Mouse (Mus musculus) kidney, embryonic 15.5 days (tissue): ENCODE results near the gene Frmd4b. TPM values are rescaled to one million over a fixed set of nuclear protein-coding genes. Genes with fewer than 3 reads are reported as not detected.
A peak's percentile ranks its signal among the peaks of the same experiment; 100 is the strongest.

Experiments used
- ATAC-seq: fragments of 200-750 bp; cut with Nextera tagmentation; replicated peaks from 2 replicates; pipeline ENCODE4 v1.8.0; 2017; ENCODE audit warnings: moderate TSS enrichment; ENCODE audit not compliant: low FRiP score
- H3K27ac ChIP-seq: fragments of 300-500 bp; sonication (generic); 2 replicates; pipeline ENCODE4 v1.5.1; 2015; ENCODE audit warnings: mild to moderate bottlenecking, inconsistent platforms
- H3K27me3 ChIP-seq: fragments of 300-500 bp; sonication (generic); 2 replicates; pipeline ENCODE4 v1.6.1; 2015; ENCODE audit warnings: inconsistent platforms
- H3K36me3 ChIP-seq: fragments of 300-500 bp; sonication (generic); 2 replicates; pipeline ENCODE4 v1.6.1; 2015; ENCODE audit warnings: inconsistent platforms
- H3K4me1 ChIP-seq: fragments of 300-500 bp; sonication (generic); 2 replicates; pipeline ENCODE4 v1.6.1; 2015; ENCODE audit warnings: inconsistent platforms
- H3K4me2 ChIP-seq: fragments of 300-500 bp; sonication (generic); 2 replicates; pipeline ENCODE4 v1.6.1; 2015; ENCODE audit warnings: moderate library complexity, mild to moderate bottlenecking, inconsistent platforms
- H3K4me3 ChIP-seq: fragments of 300-500 bp; sonication (generic); replicated peaks from 2 replicates; pipeline ENCODE4 v1.5.1; 2015; ENCODE audit warnings: mild to moderate bottlenecking, inconsistent platforms
- H3K9ac ChIP-seq: fragments of 300-500 bp; sonication (generic); 2 replicates; pipeline ENCODE4 v1.6.1; 2015; ENCODE audit warnings: mild to moderate bottlenecking, inconsistent platforms
- H3K9me3 ChIP-seq: fragments of 300-500 bp; sonication (generic); replicated peaks from 2 replicates; pipeline ENCODE4 v1.6.1; 2016; ENCODE audit warnings: inconsistent platforms
- WGBS: fragments of 180-500 bp; shearing (Covaris S2); methylation state at CpG from one replicate; pipeline ENCODE4 v1.1.7; 2015; ENCODE audit warnings: mixed read lengths; 5-methylcytosine and 5-hydroxymethylcytosine counted together
- polyA plus RNA-seq: library from polyadenylated mRNA; unstranded; fragments of >200 nt; fragmentation: Nextera tagmentation; extraction: Ambion mirVana; gene quantifications from 2 replicates; pipeline ENCODE4 v1.2.1, GENCODE M21; 2015

Frmd4b gene
- polyA plus RNA-seq, 1 experiment from 2014 or later, result 16.2 TPM

DNA sequence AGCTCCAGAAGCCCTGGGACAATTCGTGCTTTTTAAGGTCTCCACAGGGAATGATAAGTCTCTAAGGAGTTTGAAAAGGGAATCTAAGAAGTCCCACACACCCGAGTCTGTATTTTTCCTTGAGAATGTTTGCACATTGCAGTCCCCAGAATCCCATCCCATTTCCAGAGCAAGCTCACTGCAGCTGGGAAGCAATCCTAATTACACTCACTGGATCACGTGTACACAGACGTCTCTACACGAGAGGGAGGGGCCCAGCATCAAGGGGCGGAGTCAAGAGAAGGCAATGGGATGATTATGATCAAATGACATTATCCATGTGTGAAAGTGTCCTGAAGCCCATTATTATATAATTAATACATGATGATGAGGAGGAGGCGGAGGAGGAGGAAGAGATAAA is 128.5 kb downstream of the Frmd4b start:
- Histone ChIP-seq H3K27ac (no peak overlapping the region), H3K36me3 (no peaks in the 10 kb centered on the region), H3K4me3 (no peak overlapping the region), H3K4me2 (peak overlapping the region; percentile 95; the same call in 1 of the 2 replicates), H3K9ac (no peak overlapping the region), H3K27me3 (peaks cover 38% of the 10 kb centered on the region), H3K9me3 (no peaks in the 10 kb centered on the region), H3K4me1 (peaks cover 21% of the 10 kb centered on the region)
- no peak for ATAC-seq
- WGBS, result 30% methylated on average over 7 of the region's 7 CpGs

DNA sequence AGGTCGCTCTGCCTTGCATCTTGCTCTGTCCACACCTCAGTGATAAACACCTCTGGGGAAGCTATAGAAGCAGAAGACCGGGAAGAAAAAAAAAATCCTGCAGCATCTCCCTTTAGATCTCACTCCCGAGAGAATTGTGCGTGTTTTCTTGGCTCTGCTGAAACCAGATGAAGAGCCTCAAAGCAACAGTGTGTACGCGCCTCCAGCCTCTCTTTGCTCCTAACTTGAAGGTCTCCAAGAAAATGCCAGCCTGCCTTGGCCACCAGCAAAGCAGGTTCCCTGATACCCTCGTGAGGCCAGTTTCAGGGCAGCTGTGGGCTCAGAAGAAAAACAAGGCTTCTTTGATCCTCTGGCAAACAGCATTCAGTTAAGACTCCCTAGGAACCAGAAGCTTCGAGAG is 129.1 kb downstream of the Frmd4b start:
- 23% methylated on average over 8 of the region's 8 CpGs for WGBS
- no peak for ATAC-seq
- no peak overlapping the region; the same call in 1 of the 2 replicates for H3K9ac ChIP-seq

DNA sequence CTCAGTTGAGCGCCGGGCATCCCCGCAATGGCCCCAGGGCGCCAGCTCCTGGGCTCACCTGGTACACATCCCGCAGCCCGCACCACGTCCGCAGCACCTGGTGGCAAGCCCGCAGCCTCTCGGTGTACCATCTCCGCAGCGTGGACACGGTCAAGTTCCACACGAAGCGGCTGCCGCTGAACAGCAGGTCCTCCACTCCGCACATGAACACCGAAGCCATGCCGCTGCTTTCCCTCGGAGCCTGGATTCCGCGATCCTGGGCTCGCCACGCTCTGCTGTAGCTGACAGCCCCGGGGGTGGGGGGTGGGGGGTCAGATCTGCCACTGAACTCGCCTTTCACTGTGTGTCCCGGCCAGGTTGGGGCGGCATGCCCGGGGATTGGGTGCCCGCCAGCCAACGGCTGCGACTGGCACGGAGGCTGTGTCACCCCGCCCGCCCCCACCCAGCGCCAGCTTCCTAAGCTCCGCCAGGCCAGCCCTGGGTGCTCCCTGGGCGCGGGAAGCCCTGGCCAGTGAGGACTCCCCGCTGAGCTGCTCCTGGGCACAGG is 129.7 kb downstream of the Frmd4b start:
- 2% methylated on average over 40 of the region's 40 CpGs for WGBS
- ATAC-seq, result peak; percentile 70

More for the DNA sequence above, 129.1 kb downstream of the Frmd4b start:
- Histone ChIP-seq H3K9me3 (no peaks in the 10 kb centered on the region), H3K4me1 (peaks cover 21% of the 10 kb centered on the region), H3K4me2 (peak overlapping the region; percentile 95), H3K27me3 (peaks cover 38% of the 10 kb centered on the region), H3K27ac (no peak overlapping the region), H3K4me3 (no peak overlapping the region), H3K36me3 (no peaks in the 10 kb centered on the region)

DNA sequence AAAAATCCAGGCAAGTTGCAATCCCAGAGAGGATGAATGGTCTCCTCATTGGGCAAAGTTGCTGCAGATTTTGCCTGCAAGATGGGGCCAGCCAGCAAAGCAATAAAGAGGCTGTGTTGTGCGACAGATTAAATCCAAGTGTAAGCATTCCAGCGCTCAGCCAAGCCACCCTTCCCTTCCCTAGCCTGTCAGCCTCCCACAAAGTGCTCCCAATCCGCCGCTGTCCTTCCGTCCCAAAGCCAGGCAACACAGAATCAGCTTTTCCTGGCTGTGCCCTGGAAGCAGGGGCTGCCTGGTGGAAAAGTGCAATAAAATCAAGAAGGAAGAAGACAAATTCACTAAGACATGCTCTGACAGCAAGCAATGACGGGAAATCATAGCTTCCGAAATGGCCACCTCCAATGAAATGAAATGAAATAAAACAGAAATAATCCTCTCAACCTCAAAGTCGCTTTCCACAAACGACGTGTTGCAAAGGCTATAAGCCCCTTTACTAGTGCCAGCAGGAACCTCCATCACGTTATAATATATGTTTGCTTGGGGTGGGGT is 130.5 kb downstream of the Frmd4b start:
- no peaks in the 10 kb centered on the region for H3K36me3 ChIP-seq
- no peak for ATAC-seq
- peak overlapping the region; percentile 48 for H3K4me3 ChIP-seq
- WGBS, result 11% methylated on average over 11 of the region's 11 CpGs
- peaks cover 38% of the 10 kb centered on the region for H3K27me3 ChIP-seq
- H3K9me3 ChIP-seq, result no peaks in the 10 kb centered on the region
- peak overlapping the region; percentile 95 for H3K4me2 ChIP-seq
- H3K4me1 ChIP-seq, result peaks cover 21% of the 10 kb centered on the region
- peak overlapping the region; percentile 35 for H3K9ac ChIP-seq
- no peak overlapping the region for H3K27ac ChIP-seq

More for the DNA sequence above, 129.7 kb downstream of the Frmd4b start:
- H3K27me3 ChIP-seq, result peaks cover 38% of the 10 kb centered on the region
- H3K4me1 ChIP-seq, result peaks cover 21% of the 10 kb centered on the region
- H3K9ac ChIP-seq, result peak overlapping the region; percentile 35
- peak overlapping the region; percentile 48 for H3K4me3 ChIP-seq
- H3K27ac ChIP-seq, result no peak overlapping the region
- H3K9me3 ChIP-seq, result no peaks in the 10 kb centered on the region
- H3K4me2 ChIP-seq, result peak overlapping the region; percentile 95
- H3K36me3 ChIP-seq, result no peaks in the 10 kb centered on the region

DNA sequence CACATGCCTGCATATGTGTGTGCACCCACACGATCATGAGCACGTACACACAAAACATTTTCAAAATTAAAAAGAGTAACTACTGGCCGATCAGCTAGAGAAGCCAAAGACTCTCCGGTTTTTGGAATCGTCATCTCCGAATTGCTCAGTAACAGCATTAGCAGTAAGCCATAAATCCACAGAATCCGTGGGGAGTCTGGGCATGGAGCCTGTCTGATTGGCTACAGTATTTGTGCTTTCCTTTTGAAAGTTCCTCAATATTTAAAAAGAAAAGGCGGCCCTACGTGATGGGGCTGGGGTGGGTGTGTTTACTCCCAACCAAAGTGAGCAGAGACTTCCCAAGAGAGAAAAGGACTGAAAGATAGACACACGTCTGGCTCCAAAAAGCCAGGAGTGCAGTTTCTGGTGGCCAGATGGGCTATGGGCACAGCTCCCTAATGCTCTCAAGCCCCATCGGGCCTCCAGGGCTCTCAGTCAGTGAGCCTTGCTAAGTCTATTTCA is 131.4 kb downstream of the Frmd4b start:
- H3K9me3 ChIP-seq, result no peaks in the 10 kb centered on the region
- H3K9ac ChIP-seq, result no peak overlapping the region
- no peak overlapping the region for H3K4me2 ChIP-seq
- peaks cover 38% of the 10 kb centered on the region for H3K27me3 ChIP-seq
- no peak overlapping the region for H3K4me3 ChIP-seq
- peaks cover 21% of the 10 kb centered on the region for H3K4me1 ChIP-seq
- H3K27ac ChIP-seq, result no peak overlapping the region
- H3K36me3 ChIP-seq, result no peaks in the 10 kb centered on the region
- ATAC-seq, result no peak
- WGBS, result 70% methylated on average over 11 of the region's 11 CpGs

DNA sequence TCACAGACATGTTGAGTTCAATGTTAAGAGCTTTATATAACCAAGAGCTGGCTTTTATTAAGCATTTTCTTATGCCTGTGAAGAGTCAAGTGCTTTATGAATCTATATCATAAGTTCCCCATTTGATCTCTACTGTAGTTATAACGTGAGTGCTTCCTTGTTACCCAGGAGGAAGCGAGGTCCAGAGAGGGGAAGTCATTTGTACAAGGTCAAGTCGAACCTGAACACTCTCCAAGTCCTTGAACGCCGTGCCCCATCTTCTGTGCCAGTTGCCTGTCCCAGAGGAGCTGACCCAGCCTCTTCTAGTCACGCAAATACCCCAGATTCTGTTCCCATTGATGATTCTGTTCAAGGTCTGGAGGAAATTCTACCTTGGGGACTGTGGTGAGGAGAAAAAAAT is 135.4 kb downstream of the Frmd4b start:
- peaks cover 18% of the 10 kb centered on the region for H3K27me3 ChIP-seq
- H3K36me3 ChIP-seq, result no peaks in the 10 kb centered on the region
- H3K9ac ChIP-seq, result no peak overlapping the region
- H3K4me1 ChIP-seq, result peaks cover 12% of the 10 kb centered on the region
- no peak overlapping the region for H3K27ac ChIP-seq
- H3K9me3 ChIP-seq, result no peaks in the 10 kb centered on the region
- no peak for ATAC-seq
- WGBS, result 76% methylated on average over 6 of the region's 6 CpGs
- H3K4me3 ChIP-seq, result no peak overlapping the region
- H3K4me2 ChIP-seq, result no peak overlapping the region

DNA sequence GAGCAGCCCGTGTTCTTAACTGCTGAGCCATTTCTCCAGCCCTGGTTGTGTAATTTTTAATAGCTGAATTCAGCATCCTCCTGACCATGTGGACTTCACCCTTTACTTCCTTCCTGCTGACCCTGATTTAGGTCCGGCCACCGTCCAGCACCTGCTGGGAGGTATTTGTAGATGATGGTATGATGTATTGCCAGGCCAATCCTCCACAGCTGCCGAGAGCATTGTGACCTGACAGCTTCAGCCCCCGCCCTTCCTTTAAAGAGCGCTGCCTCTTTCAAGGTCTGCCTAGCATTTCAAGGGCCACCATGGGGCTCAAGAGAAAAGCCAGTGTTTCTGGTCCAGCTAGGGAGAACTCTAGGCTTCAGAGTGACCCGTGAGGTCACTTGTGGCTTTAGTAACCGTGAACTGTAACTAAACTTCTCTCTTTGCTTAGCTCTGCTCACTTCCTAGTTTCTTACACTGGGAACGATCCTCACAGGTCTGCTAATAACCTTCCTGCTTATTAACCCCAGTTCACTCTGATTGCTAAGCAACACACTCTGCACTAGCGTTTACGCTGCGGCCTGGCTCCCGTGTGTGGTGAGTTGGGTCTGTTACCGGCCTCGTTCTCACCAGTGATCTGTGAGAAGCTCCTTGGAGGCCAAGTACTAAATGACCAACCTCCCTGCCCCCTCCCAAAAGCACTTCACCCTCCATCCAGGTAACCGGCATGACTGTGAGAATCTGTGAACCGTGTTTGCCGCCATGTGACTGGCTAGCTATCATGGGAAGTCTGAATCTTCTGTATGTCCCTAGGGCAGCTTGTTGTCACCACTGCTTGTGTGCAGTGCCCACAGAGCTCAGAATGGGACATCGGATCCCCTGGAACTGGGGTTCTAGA is 138.1 kb downstream of the Frmd4b start:
- 54% methylated on average over 19 of the region's 19 CpGs for WGBS
- H3K4me3 ChIP-seq, result no peak overlapping the region
- 0 out of 2 replicates have a peak overlapping the region, but pooled peaks have one; percentile 37 for H3K27ac ChIP-seq
- no peak overlapping the region for H3K4me2 ChIP-seq
- H3K9me3 ChIP-seq, result no peaks in the 10 kb centered on the region
- H3K27me3 ChIP-seq, result no peaks in the 10 kb centered on the region
- no peaks in the 10 kb centered on the region for H3K36me3 ChIP-seq
- no peak overlapping the region for H3K9ac ChIP-seq
- H3K4me1 ChIP-seq, result peaks cover 9% of the 10 kb centered on the region; the same call in 1 of the 2 replicates
- ATAC-seq, result no peak

DNA sequence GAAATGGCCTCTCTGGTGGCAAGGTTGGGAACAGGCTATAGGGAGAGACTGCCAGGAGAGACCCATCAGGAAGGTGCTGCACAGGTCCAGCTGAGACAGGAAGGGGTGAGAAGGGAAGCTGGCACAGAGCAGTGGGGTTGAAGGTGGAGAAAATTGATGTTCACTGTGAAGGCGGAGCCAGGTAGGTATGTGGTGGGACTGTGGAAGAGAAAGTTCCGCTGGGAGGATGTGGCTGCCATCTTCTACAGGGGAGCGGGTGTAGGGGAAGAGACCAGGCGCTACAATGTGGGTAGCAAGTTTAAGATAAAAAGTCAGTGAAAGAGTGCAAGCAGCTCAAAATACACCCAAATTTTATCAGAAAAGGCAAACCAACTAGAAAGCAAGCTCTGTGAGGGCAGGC is 143.7 kb downstream of the Frmd4b start:
- no peaks in the 10 kb centered on the region for H3K36me3 ChIP-seq
- H3K4me2 ChIP-seq, result no peak overlapping the region
- H3K4me3 ChIP-seq, result no peak overlapping the region
- H3K27me3 ChIP-seq, result no peaks in the 10 kb centered on the region
- WGBS, result 96% methylated on average over 4 of the region's 4 CpGs
- H3K9me3 ChIP-seq, result no peaks in the 10 kb centered on the region
- no peak overlapping the region for H3K9ac ChIP-seq
- H3K27ac ChIP-seq, result no peak overlapping the region
- no peak for ATAC-seq
- no peaks in the 10 kb centered on the region for H3K4me1 ChIP-seq

DNA sequence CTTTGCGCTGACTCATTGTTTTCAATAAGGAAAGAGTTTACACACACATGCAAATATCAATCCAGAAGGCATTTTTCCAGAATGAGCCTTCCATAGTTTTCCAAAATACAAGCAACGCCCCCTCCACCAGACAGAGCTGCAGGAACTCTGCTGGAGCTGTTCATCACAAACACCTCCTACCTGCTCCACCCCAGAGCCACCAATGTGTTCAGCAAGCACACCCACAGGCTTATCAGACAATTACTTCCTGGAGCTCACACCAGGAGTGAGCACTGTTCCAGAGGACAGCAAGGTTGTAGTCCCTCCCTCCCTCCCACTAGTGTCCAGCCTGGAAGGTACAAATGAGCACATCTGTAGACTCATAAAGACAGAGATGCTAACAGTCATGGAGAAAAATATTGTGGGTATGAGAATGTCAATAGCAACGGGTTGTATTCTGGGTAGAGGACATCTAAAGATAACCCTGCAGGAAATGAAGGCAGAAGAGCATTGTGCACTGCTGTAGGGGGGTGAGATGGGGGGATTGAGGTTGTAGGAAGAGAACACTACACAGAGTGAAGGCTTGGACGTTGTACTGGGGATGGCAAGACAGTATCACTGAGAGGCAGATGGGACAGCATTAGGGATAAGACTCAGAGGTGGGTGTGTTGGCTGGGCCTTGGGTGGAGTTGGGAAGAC is 144.3 kb downstream of the Frmd4b start:
- Histone ChIP-seq H3K9me3 (no peaks in the 10 kb centered on the region; the same call in 1 of the 2 replicates), H3K9ac (no peak overlapping the region), H3K4me2 (no peak overlapping the region), H3K27ac (no peak overlapping the region), H3K27me3 (no peaks in the 10 kb centered on the region), H3K36me3 (no peaks in the 10 kb centered on the region), H3K4me1 (no peaks in the 10 kb centered on the region), H3K4me3 (no peak overlapping the region)
- 86% methylated on average over 4 of the region's 4 CpGs for WGBS
- ATAC-seq, result no peak

DNA sequence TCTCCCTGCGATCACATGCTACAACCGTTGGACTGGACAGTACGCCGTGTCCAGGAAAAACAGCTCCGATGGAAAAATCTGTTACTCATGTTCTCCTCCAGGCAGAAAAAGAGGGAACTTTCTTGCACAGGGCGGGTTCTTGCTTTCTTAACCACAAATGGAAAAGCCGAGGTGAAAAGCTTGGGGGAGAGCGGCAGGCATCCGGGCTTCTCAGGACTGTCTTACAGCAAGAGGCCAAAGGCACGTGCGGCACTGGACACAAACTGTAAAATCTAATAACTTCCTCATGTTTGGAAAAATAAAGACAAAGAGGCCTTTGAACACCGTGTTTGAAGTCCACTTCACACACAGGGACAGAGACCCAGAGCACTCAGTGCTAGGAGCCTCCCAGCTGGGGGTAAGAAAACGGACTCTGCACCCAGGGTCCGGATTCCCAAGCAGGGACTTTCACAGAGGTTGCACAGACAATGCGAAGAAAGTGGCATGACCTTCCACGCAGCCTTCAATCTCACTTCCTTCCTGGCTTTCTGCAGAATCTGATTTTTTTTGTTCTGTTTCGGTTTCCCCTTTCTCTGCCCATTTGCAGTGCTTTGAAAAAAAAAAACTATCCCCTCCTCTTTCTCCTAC is 153.3 kb downstream of the Frmd4b start:
- ATAC-seq, result peak; percentile 77; the same call in 1 of the 2 replicates

DNA sequence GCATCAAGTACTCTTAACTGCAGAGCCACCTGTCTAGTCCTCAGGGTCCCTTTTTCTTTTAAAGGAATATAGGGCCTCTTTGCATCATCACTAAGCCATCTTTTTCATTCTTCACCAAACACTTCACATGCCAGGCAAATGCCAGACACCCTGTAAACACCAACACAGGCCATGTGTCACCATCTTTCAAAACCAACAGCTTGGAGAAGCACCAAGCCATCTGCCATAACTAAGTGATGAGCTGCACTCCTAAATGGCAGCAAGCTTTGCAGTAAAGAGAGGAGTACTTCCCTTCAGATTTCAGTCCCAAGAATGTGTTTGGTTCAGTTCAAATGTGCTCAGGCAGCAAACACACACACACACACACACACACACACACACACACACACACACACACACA is 154.9 kb downstream of the Frmd4b start:
- no peak overlapping the region for H3K4me2 ChIP-seq
- H3K4me3 ChIP-seq, result no peak overlapping the region
- ATAC-seq, result no peak
- peaks cover 24% of the 10 kb centered on the region for H3K4me1 ChIP-seq
- H3K36me3 ChIP-seq, result no peaks in the 10 kb centered on the region
- no peaks in the 10 kb centered on the region for H3K9me3 ChIP-seq
- no peak overlapping the region for H3K27ac ChIP-seq
- no peaks in the 10 kb centered on the region for H3K27me3 ChIP-seq
- H3K9ac ChIP-seq, result no peak overlapping the region

More for the DNA sequence above, 153.3 kb downstream of the Frmd4b start:
- Histone ChIP-seq H3K4me2 (peak overlapping the region; percentile 17; the same call in 1 of the 2 replicates), H3K4me1 (peaks cover 10% of the 10 kb centered on the region), H3K27ac (peak overlapping the region; percentile 80), H3K27me3 (no peaks in the 10 kb centered on the region), H3K9me3 (no peaks in the 10 kb centered on the region; the same call in 1 of the 2 replicates), H3K36me3 (no peaks in the 10 kb centered on the region), H3K9ac (no peak overlapping the region), H3K4me3 (no peak overlapping the region)
- 40% methylated on average over 17 of the region's 17 CpGs for WGBS
